ENCODE assay signal across 1 mouse cellular context in the genomic region with DNA sequence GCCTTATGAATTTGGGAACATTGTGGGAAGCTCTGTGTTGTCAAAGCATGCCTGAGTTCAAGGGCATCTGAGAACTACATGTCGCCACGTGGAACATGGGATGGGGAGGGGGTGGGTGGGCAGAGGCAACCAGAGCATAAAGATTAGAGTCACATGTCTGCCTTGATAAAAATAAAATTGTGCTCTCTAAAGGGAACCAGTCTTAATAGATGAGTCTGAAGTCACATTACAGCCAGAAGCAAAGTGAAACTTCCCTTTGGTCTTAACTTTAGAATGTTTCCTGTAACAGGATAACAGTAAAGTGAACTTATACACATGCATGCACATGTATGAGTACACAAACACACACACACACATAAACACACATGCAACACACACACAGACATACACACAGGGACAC.
TF ChIP-seq lines count a peak whose summit lies in the region.

No protein-coding gene starts in this region.

TF ChIP-seq in MEL, 35 proteins besides CTCF, POLR2A, EP300 and RAD21 (continued from another document):
- TF ChIP-seq MXI1 (IDR thresholded peaks at IDR 0.05; ENCODE audit: low read depth, low read length), result peak; percentile 89
- peak; percentile 93 for TF ChIP-seq MYC (IDR thresholded peaks at IDR 0.05; ENCODE audit: low read depth, low read length)
- TF ChIP-seq MEF2A (IDR thresholded peaks at IDR 0.05; ENCODE audit: extremely low read depth, insufficient replicate concordance, low read depth, low read length, poor library complexity, severe bottlenecking), result no peak
- TF ChIP-seq KAT2A (conservative IDR thresholded peaks at IDR 0.05; ENCODE audit: low read depth, low read length), result no peak
- 0 out of 2 replicates have a peak, but pooled peaks have one; percentile 29 for TF ChIP-seq ZMIZ1 (IDR thresholded peaks at IDR 0.05; ENCODE audit: low read depth, low read length)
- peak; percentile 22; the same call in 1 of the 2 replicates for TF ChIP-seq NELFE (IDR thresholded peaks at IDR 0.05; ENCODE audit: low read depth, low read length)
- TF ChIP-seq NRF1 (IDR thresholded peaks at IDR 0.05; ENCODE audit: insufficient read depth, low read depth, low read length, poor library complexity, severe bottlenecking), result no peak
- no peak for TF ChIP-seq SMC3 (IDR thresholded peaks at IDR 0.05; ENCODE audit: low read depth, low read length)
- no peak for TF ChIP-seq E2F4 (IDR thresholded peaks at IDR 0.05; ENCODE audit: borderline replicate concordance, low read depth, low read length)
- TF ChIP-seq SIN3A (IDR thresholded peaks at IDR 0.05; ENCODE audit: low read length), result peak; percentile 81
- no peak for TF ChIP-seq GABPA (IDR thresholded peaks at IDR 0.05; ENCODE audit: low read depth, low read length)
- no peak for TF ChIP-seq ZKSCAN1 (IDR thresholded peaks at IDR 0.05; ENCODE audit: low read depth, low read length)
- TF ChIP-seq MAZ (IDR thresholded peaks at IDR 0.05; ENCODE audit: low read depth, low read length), result no peak
- TF ChIP-seq BHLHE40 (IDR thresholded peaks at IDR 0.05; ENCODE audit: borderline replicate concordance, low read depth, low read length), result peak; percentile 41; the same call in 1 of the 2 replicates
- TF ChIP-seq CHD2 (IDR thresholded peaks at IDR 0.05; ENCODE audit: low read length), result no peak
- 0 out of 4 replicates have a peak, but pooled peaks of 1 of the 2 experiments have one; percentile 12 for TF ChIP-seq USF2 (IDR thresholded peaks at IDR 0.05; ENCODE audit: borderline replicate concordance in 1 of 2, insufficient read depth in 1 of 2, low read depth in 1 of 2, low read length in 2 of 2)
- TF ChIP-seq ZC3H11A (IDR thresholded peaks at IDR 0.05; ENCODE audit: low read depth, low read length), result no peak
- TF ChIP-seq TBP (IDR thresholded peaks at IDR 0.05; ENCODE audit: low read depth, low read length), result peak; percentile 77
- TF ChIP-seq TCF12 (IDR thresholded peaks at IDR 0.05; ENCODE audit: low read depth, low read length), result peak; percentile 70
- no peak for TF ChIP-seq JUND (IDR thresholded peaks at IDR 0.05; ENCODE audit: low read depth, low read length)
- TF ChIP-seq UBTF (IDR thresholded peaks at IDR 0.05; ENCODE audit: borderline replicate concordance, insufficient read depth, low read depth, low read length), result no peak
- no peak; the same call in 1 of the 2 replicates for TF ChIP-seq POLR2AphosphoS5 (IDR thresholded peaks at IDR 0.05; ENCODE audit: borderline replicate concordance, low read depth, low read length)
- no peak for TF ChIP-seq CHD1 (IDR thresholded peaks at IDR 0.05; ENCODE audit: low read depth, low read length)
- no peak for TF ChIP-seq RCOR1 (IDR thresholded peaks at IDR 0.05; ENCODE audit: low read depth, low read length)
- TF ChIP-seq HCFC1 (IDR thresholded peaks at IDR 0.05; ENCODE audit: low read depth, low read length), result no peak
- TF ChIP-seq GATA1 (IDR thresholded peaks at IDR 0.05; ENCODE audit: low read depth, low read length), result peak; percentile 70
- peak; percentile 86 for TF ChIP-seq USF1 (IDR thresholded peaks at IDR 0.05; ENCODE audit: low read depth, low read length)
- TF ChIP-seq MAFK (IDR thresholded peaks at IDR 0.05; ENCODE audit: borderline replicate concordance, low read depth, low read length), result no peak
- TF ChIP-seq MYB (IDR thresholded peaks at IDR 0.05; ENCODE audit: low read depth, low read length), result no peak
- TF ChIP-seq ELF1 (IDR thresholded peaks at IDR 0.05; ENCODE audit: low read depth, low read length), result no peak
- no peak for TF ChIP-seq TAL1 (IDR thresholded peaks at IDR 0.05; ENCODE audit: low read length)
- TF ChIP-seq POLR2AphosphoS2 (IDR thresholded peaks at IDR 0.05; ENCODE audit: low read length), result 0 out of 2 replicates have a peak, but pooled peaks have one; percentile 39
- TF ChIP-seq ETS1 (IDR thresholded peaks at IDR 0.05; ENCODE audit: low read depth, low read length), result peak; percentile 85
